Mouse (Mus musculus) spleen, adult 2 months (tissue): ENCODE results near the gene Slc9a9. TPM values are rescaled to one million over a fixed set of nuclear protein-coding genes. Genes with fewer than 3 reads are reported as not detected.

Experiments
- DNase-seq, 2 experiments: peaks; one replicate each; pipeline versions ENCODE4 v3.0.0 to v3.0.0-alpha.2; 2012 to 2021; ENCODE audit warnings: low spot score in 2 of 2, low read depth in 1 of 2
- H3K27ac ChIP-seq: fragments of 200-500 bp; 2 replicates; pipeline ENCODE4 v1.5.1; 2012; ENCODE audit warnings: low read length, inconsistent platforms; ENCODE audit not compliant: insufficient read depth
- H3K27me3 ChIP-seq: fragments of 200-500 bp; 2 replicates; pipeline ENCODE4 v1.6.1; 2012; ENCODE audit warnings: mild to moderate bottlenecking, moderate library complexity, low read length, inconsistent platforms; ENCODE audit not compliant: control insufficient read depth, insufficient read depth
- H3K36me3 ChIP-seq: fragments of 200-500 bp; 2 replicates; pipeline ENCODE4 v1.6.1; 2012; ENCODE audit warnings: mild to moderate bottlenecking, low read length, inconsistent platforms; ENCODE audit not compliant: control insufficient read depth, insufficient read depth
- H3K4me1 ChIP-seq: fragments of 200-500 bp; 2 replicates; pipeline ENCODE4 v1.6.1; 2011; ENCODE audit warnings: inconsistent platforms; ENCODE audit not compliant: control insufficient read depth, insufficient read depth, insufficient read length
- H3K4me3 ChIP-seq: fragments of 200-500 bp; 2 replicates; pipeline ENCODE4 v1.5.1; 2011; ENCODE audit warnings: mild to moderate bottlenecking, inconsistent platforms; ENCODE audit not compliant: insufficient read depth, insufficient read length; ENCODE audit errors: extremely low read depth
- CTCF ChIP-seq: fragments of 200-500 bp; IDR thresholded peaks from 2 replicates; pipeline ENCODE4 v1.5.1; 2011; ENCODE audit warnings: mild to moderate bottlenecking, inconsistent platforms; ENCODE audit not compliant: insufficient read depth, insufficient read length, insufficient replicate concordance; ENCODE audit errors: extremely low read depth
- POLR2A ChIP-seq: fragments of 200-500 bp; IDR thresholded peaks from 2 replicates; pipeline ENCODE4 v1.6.1; 2011; ENCODE audit warnings: low read depth, low read length, inconsistent platforms
- WGBS: fragments of 180-500 bp; shearing (Covaris S2); methylation state at CpG from one replicate; pipeline ENCODE4 v1.1.7; 2018; 5-methylcytosine and 5-hydroxymethylcytosine counted together
- polyA plus RNA-seq: library from polyadenylated mRNA; depleted of rRNA; stranded (reverse); fragments of >200 nt; gene quantifications from 2 replicates; pipeline ENCODE4 v1.2.3, GENCODE M21; 2012

Slc9a9 gene
- polyA plus RNA-seq, 1 experiment = 8.3 TPM

- TF ChIP-seq POLR2A = no peak
- TF ChIP-seq CTCF = no peak
- no peak for DNase-seq
- no peak overlapping the region for H3K4me3 ChIP-seq
- WGBS = 92% methylated on average over 11 of the region's 11 CpGs
- H3K27me3 ChIP-seq = no peaks in the 10 kb centered on the region
- no peaks in the 10 kb centered on the region for H3K36me3 ChIP-seq
- H3K4me1 ChIP-seq = no peaks in the 10 kb centered on the region
- no peak overlapping the region for H3K27ac ChIP-seq
Measured at GRCm38 (mm10) chr9:94839204-94839603, 169.5 kb downstream of the Slc9a9 start.

GRCm38 (mm10) chr9:94840398-94840797 is 170.7 kb downstream of the Slc9a9 start:
- no peak for TF ChIP-seq POLR2A
- TF ChIP-seq CTCF = no peak
- WGBS = 82% methylated on average over 5 of the region's 5 CpGs
- no peak overlapping the region for H3K27ac ChIP-seq

GRCm38 (mm10) chr9:94840972-94841371 is 171.3 kb downstream of the Slc9a9 start:
- Histone ChIP-seq H3K4me3 (no peak overlapping the region), H3K36me3 (no peaks in the 10 kb centered on the region), H3K27me3 (no peaks in the 10 kb centered on the region), H3K4me1 (no peaks in the 10 kb centered on the region), H3K27ac (no peak overlapping the region)
- no peak for DNase-seq
- 89% methylated on average over 4 of the region's 4 CpGs for WGBS
- TF ChIP-seq POLR2A (no peak), CTCF (no peak)

More at GRCm38 (mm10) chr9:94840398-94840797, 170.7 kb downstream of the Slc9a9 start:
- no peak for DNase-seq
- no peak overlapping the region for H3K4me3 ChIP-seq
- H3K27me3 ChIP-seq = no peaks in the 10 kb centered on the region
- H3K4me1 ChIP-seq = no peaks in the 10 kb centered on the region
- H3K36me3 ChIP-seq = no peaks in the 10 kb centered on the region

GRCm38 (mm10) chr9:94844176-94844575 is 174.5 kb downstream of the Slc9a9 start:
- Histone ChIP-seq H3K27me3 (no peaks in the 10 kb centered on the region), H3K27ac (no peak overlapping the region), H3K4me1 (no peaks in the 10 kb centered on the region), H3K4me3 (no peak overlapping the region), H3K36me3 (no peaks in the 10 kb centered on the region)
- TF ChIP-seq POLR2A (no peak), CTCF (no peak)
- no peak for DNase-seq
- 92% methylated on average over 3 of the region's 3 CpGs for WGBS

GRCm38 (mm10) chr9:94847624-94848023 is 177.9 kb downstream of the Slc9a9 start:
- H3K27ac ChIP-seq = no peak overlapping the region
- no peaks in the 10 kb centered on the region for H3K36me3 ChIP-seq
- no peaks in the 10 kb centered on the region for H3K4me1 ChIP-seq
- no peaks in the 10 kb centered on the region for H3K27me3 ChIP-seq
- DNase-seq = no peak
- no peak overlapping the region for H3K4me3 ChIP-seq
- 91% methylated on average over 6 of the region's 6 CpGs for whole genome bisulfite sequencing
- no peak for TF ChIP-seq POLR2A
- no peak for TF ChIP-seq CTCF

- Histone ChIP-seq H3K36me3 (no peaks in the 10 kb centered on the region; the same call in 1 of the 2 replicates), H3K4me1 (no peaks in the 10 kb centered on the region), H3K27ac (no peak overlapping the region), H3K4me3 (no peak overlapping the region), H3K27me3 (no peaks in the 10 kb centered on the region)
- TF ChIP-seq POLR2A = no peak
- TF ChIP-seq CTCF = no peak
- DNase-seq = no peak
- 63% methylated on average over 3 of the region's 3 CpGs for WGBS
Measured at GRCm38 (mm10) chr9:94851550-94851949, 181.8 kb downstream of the Slc9a9 start.

- 68% methylated on average over 3 of the region's 3 CpGs for WGBS
- no peaks in the 10 kb centered on the region; the same call in 1 of the 2 replicates for H3K36me3 ChIP-seq
- TF ChIP-seq CTCF (no peak), POLR2A (no peak)
- no peak for DNase-seq
- no peak overlapping the region for H3K4me3 ChIP-seq
- H3K27ac ChIP-seq = no peak overlapping the region
- no peaks in the 10 kb centered on the region for H3K4me1 ChIP-seq
- H3K27me3 ChIP-seq = no peaks in the 10 kb centered on the region
Measured at GRCm38 (mm10) chr9:94856093-94856492, 186.4 kb downstream of the Slc9a9 start.
